Mouse (Mus musculus) E14TG2a.4 (cell line): Measurements from ENCODE around the gene Prdx6.
A peak's percentile ranks its signal among the peaks of the same experiment; 100 is the strongest.
"Not testable (repeated sequence)": the region's sequence is repeated elsewhere in the genome, so short reads cannot be mapped to it uniquely, and the experiment has no call there.

ENCODE experiments used
- H3K27me3 ChIP-seq: 2 replicates; pipeline ENCODE4 v1.6.1; 2014; ENCODE audit warnings: low read length, control low read depth; ENCODE audit not compliant: insufficient read depth
- H3K36me3 ChIP-seq: 2 replicates; pipeline ENCODE4 v1.6.1; 2014; ENCODE audit warnings: low read length, control low read depth; ENCODE audit not compliant: insufficient read depth
- H3K4me1 ChIP-seq: replicated peaks from 2 replicates; pipeline ENCODE4 v1.6.1; 2014; ENCODE audit warnings: low read depth, low read length, control low read depth
- H3K4me3 ChIP-seq: replicated peaks from 2 replicates; pipeline ENCODE4 v1.5.1; 2014; ENCODE audit warnings: mild to moderate bottlenecking, low read length
- H3K9me3 ChIP-seq: 2 replicates; pipeline ENCODE4 v1.6.1; 2014; ENCODE audit warnings: low read length, control low read depth
- CTCF ChIP-seq: conservative IDR thresholded peaks from 2 replicates; pipeline ENCODE4 v1.5.1; 2014; ENCODE audit warnings: low read length
- NANOG ChIP-seq: IDR thresholded peaks from 2 replicates; pipeline ENCODE4 v1.6.1; 2014; ENCODE audit warnings: borderline replicate concordance, low read length, mixed read lengths
- POU5F1 ChIP-seq: IDR thresholded peaks from 2 replicates; pipeline ENCODE4 v1.6.1; 2014; ENCODE audit warnings: low read length, borderline replicate concordance

The Prdx6 gene

GRCm38 (mm10) chr1:161247176-161247575, 3.8 kb downstream of the Prdx6 start:
- H3K4me1 ChIP-seq, result peaks cover 74% of the 10 kb centered on the region
- peaks cover 4% of the 10 kb centered on the region for H3K27me3 ChIP-seq
- TF ChIP-seq NANOG, result no peak
- TF ChIP-seq CTCF, result no peak
- no peak for TF ChIP-seq POU5F1
- H3K9me3 ChIP-seq, result no peaks in the 10 kb centered on the region
- no peak overlapping the region for H3K4me3 ChIP-seq
- peaks cover 72% of the 10 kb centered on the region for H3K36me3 ChIP-seq

GRCm38 (mm10) chr1:161237750-161238149, 13.3 kb downstream of the Prdx6 start:
- H3K9me3 ChIP-seq, result no peaks in the 10 kb centered on the region
- peaks cover 40% of the 10 kb centered on the region for H3K36me3 ChIP-seq
- no peaks in the 10 kb centered on the region for H3K27me3 ChIP-seq
- H3K4me1 ChIP-seq, result peaks cover 24% of the 10 kb centered on the region
- H3K4me3 ChIP-seq, result no peak overlapping the region; the same call in 1 of the 2 replicates
- TF ChIP-seq NANOG, result no peak
- no peak for TF ChIP-seq POU5F1
- TF ChIP-seq CTCF, result no peak

GRCm38 (mm10) chr1:161237339-161237738, 13.7 kb downstream of the Prdx6 start:
- no peaks in the 10 kb centered on the region for H3K9me3 ChIP-seq
- no peak overlapping the region; the same call in 1 of the 2 replicates for H3K4me3 ChIP-seq
- H3K27me3 ChIP-seq, result no peaks in the 10 kb centered on the region
- peaks cover 36% of the 10 kb centered on the region for H3K36me3 ChIP-seq
- peaks cover 26% of the 10 kb centered on the region for H3K4me1 ChIP-seq
- TF ChIP-seq POU5F1 (no peak), NANOG (no peak), CTCF (no peak)

- Histone ChIP-seq H3K4me3 (no peak overlapping the region), H3K4me1 (peaks cover 16% of the 10 kb centered on the region), H3K36me3 (no peaks in the 10 kb centered on the region), H3K9me3 (no peaks in the 10 kb centered on the region), H3K27me3 (no peaks in the 10 kb centered on the region)
- TF ChIP-seq NANOG, result no peak
- TF ChIP-seq POU5F1, result no peak
- TF ChIP-seq CTCF, result no peak
Observed at GRCm38 (mm10) chr1:161233226-161233839, 17.7 kb downstream of the Prdx6 start.

GRCm38 (mm10) chr1:161232181-161232580, 18.8 kb downstream of the Prdx6 start:
- TF ChIP-seq CTCF (no peak), NANOG (no peak), POU5F1 (no peak)
- no peaks in the 10 kb centered on the region for H3K36me3 ChIP-seq
- peaks cover 5% of the 10 kb centered on the region; the same call in 1 of the 2 replicates for H3K4me1 ChIP-seq
- no peaks in the 10 kb centered on the region for H3K27me3 ChIP-seq
- H3K4me3 ChIP-seq, result no peak overlapping the region
- H3K9me3 ChIP-seq, result no peaks in the 10 kb centered on the region

- Histone ChIP-seq H3K4me1 (no peaks in the 10 kb centered on the region), H3K36me3 (no peaks in the 10 kb centered on the region), H3K9me3 (no peaks in the 10 kb centered on the region), H3K27me3 (no peaks in the 10 kb centered on the region), H3K4me3 (no peak overlapping the region)
- TF ChIP-seq POU5F1, result no peak
- no peak for TF ChIP-seq CTCF
- TF ChIP-seq NANOG, result no peak
Observed at GRCm38 (mm10) chr1:161224837-161225236, 26.2 kb downstream of the Prdx6 start.

GRCm38 (mm10) chr1:161219816-161220215, 31.2 kb downstream of the Prdx6 start:
- Histone ChIP-seq H3K9me3 (no peaks in the 10 kb centered on the region), H3K4me3 (no peak overlapping the region), H3K27me3 (no peaks in the 10 kb centered on the region), H3K4me1 (no peaks in the 10 kb centered on the region), H3K36me3 (no peaks in the 10 kb centered on the region)
- no peak for TF ChIP-seq CTCF
- no peak for TF ChIP-seq NANOG
- TF ChIP-seq POU5F1, result no peak

- Histone ChIP-seq H3K4me3 (no peak overlapping the region), H3K27me3 (no peaks in the 10 kb centered on the region), H3K9me3 (no peaks in the 10 kb centered on the region), H3K36me3 (no peaks in the 10 kb centered on the region), H3K4me1 (no peaks in the 10 kb centered on the region)
- TF ChIP-seq CTCF (peak; percentile 78), NANOG (no peak)
Observed at GRCm38 (mm10) chr1:161214465-161214864, 36.6 kb downstream of the Prdx6 start.

- TF ChIP-seq CTCF, result no peak
- TF ChIP-seq POU5F1, result no peak
- no peak for TF ChIP-seq NANOG
- H3K4me1 ChIP-seq, result 0 out of 2 replicates have a peak, but pooled peaks cover 3% of the 10 kb centered on the region
Observed at GRCm38 (mm10) chr1:161199856-161200255, 51.2 kb downstream of the Prdx6 start.

GRCm38 (mm10) chr1:161196364-161196763, 54.7 kb downstream of the Prdx6 start:
- not testable (repeated sequence) for H3K9me3 ChIP-seq, H3K4me1 ChIP-seq, H3K36me3 ChIP-seq, H3K27me3 ChIP-seq
- H3K4me3 ChIP-seq, result peak overlapping the region; percentile 70; the same call in 1 of the 2 replicates

More at GRCm38 (mm10) chr1:161199856-161200255, 51.2 kb downstream of the Prdx6 start:
- no peak overlapping the region for H3K4me3 ChIP-seq
- no peaks in the 10 kb centered on the region for H3K27me3 ChIP-seq
- H3K36me3 ChIP-seq, result no peaks in the 10 kb centered on the region
- no peaks in the 10 kb centered on the region for H3K9me3 ChIP-seq
